Mouse (Mus musculus) right cerebral cortex, postnatal 36 days (tissue): ENCODE results near the gene Tmod1.
A peak's percentile ranks its signal among the peaks of the same experiment; 100 is the strongest.

ENCODE experiments used
- DNase-seq, 2 experiments: peaks; one replicate each; pipeline ENCODE4 v3.0.0; 2022; ENCODE audit warnings: low spot score in 2 of 2, mixed read lengths in 1 of 2

Tmod1 gene

GRCm38 (mm10) chr4:46087852-46088251 is 49.1 kb downstream of the Tmod1 start:
- DNase-seq = peak; percentile 87 to 89

DNA sequence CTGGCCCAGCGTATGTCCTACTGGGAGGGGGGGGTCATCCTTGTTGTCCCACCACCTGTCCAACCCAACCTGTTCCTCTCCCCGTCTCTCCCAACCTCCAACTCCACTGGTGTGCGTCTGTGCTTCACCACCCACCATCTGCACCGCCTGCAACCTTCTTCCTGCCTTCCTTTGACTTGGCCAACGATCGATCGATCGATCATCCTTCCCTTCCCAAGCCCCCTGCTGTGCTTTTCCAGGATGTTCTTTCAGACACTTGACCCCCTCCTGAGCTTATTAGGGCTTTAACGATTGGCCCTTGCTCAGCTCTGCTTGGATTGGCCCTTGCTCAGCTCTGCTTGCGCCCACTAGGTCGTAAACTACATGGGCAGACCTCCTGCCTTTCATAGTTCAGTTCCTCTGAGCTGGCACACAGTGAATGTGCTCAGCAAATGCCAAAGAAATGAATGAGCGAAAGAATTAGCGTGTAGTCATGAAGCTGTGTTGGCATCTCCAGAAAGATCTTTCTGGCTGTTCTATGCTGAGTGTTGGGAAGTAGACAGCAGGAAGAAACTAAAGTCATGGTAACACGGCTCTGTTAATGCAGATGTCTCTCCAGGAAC is 50.9 kb downstream of the Tmod1 start:
- DNase-seq = no peak

GRCm38 (mm10) chr4:46092429-46093076 is 53.8 kb downstream of the Tmod1 start:
- peak; percentile 32 to 36 for DNase-seq

GRCm38 (mm10) chr4:46094916-46095825 is 56.4 kb downstream of the Tmod1 start:
- DNase-seq = peak in 1 of 2 experiments; percentile 29

DNA sequence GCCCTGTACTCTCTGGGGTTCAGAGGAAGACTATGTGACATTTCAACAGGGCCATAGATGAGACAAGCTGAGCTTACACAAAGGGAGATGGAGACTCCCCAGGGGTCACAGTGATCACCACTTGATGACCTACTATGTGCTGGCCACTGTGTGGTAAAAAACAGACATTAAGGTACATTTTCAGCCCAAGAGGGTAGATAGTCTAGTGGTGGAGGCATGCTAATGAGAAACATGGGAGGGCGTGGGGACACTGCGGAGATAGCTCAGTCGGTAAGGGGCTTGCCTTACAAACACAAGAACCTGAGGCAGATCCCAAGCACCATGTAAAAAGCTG is 57.1 kb downstream of the Tmod1 start:
- no peak for DNase-seq

- DNase-seq = no peak
These were observed 57.8 kb downstream of the Tmod1 start for GRCm38 (mm10) chr4:46096546-46096945.

GRCm38 (mm10) chr4:46097591-46097990 is 58.9 kb downstream of the Tmod1 start:
- no peak for DNase-seq

GRCm38 (mm10) chr4:46099132-46099531 is 60.4 kb downstream of the Tmod1 start:
- no peak for DNase-seq

GRCm38 (mm10) chr4:46100539-46100938 is 61.8 kb downstream of the Tmod1 start:
- no peak for DNase-seq

DNA sequence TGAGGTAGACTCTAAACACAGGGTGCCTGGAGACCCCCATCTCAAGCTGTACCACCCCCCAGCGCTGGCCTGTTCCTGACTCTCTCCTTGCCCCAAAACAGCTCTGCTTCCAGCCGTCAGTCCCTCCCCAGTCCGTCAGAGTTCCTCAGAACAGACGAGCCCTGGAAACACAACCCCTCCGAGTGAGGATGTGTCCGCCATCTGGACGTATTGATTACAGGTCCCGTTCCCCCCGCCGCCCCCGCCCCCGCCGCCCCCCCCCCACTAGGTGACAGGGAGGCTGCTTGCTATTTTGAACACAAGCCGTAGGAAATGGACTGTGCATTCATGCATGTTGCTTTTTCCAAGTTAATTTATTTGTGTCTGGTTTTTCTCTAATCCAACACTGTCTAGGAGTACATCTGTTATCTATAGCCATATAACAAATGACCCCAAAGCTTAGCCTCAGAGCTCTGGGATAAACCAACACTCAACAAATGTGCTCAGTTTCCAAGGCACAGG is 62.5 kb downstream of the Tmod1 start:
- no peak for DNase-seq

GRCm38 (mm10) chr4:46102078-46102769 is 63.5 kb downstream of the Tmod1 start:
- no peak for DNase-seq

DNA sequence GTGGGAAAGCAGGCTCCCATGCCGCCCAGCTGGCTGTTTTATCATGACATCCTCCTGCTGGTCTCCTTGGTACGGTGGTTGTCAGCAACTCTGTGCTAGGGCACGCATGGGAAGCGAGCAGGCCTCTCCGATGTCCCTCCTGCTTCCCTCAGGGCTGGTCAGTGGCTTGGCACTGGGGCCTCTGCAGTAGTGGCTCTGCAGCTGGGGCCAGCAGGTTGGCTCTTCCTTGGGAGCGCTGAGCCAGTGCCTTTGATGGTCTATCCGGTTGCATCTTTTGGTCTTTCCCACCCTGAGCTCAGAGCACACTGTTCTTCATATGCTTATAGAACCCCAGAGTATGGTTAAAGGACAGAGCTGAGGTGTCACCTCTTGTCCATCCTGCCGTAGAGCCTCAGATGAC is 71.3 kb downstream of the Tmod1 start:
- DNase-seq = no peak

- DNase-seq = no peak
These were observed 72.6 kb downstream of the Tmod1 start for GRCm38 (mm10) chr4:46111361-46111760.

GRCm38 (mm10) chr4:46115308-46115707 is 76.6 kb downstream of the Tmod1 start:
- DNase-seq = no peak

DNA sequence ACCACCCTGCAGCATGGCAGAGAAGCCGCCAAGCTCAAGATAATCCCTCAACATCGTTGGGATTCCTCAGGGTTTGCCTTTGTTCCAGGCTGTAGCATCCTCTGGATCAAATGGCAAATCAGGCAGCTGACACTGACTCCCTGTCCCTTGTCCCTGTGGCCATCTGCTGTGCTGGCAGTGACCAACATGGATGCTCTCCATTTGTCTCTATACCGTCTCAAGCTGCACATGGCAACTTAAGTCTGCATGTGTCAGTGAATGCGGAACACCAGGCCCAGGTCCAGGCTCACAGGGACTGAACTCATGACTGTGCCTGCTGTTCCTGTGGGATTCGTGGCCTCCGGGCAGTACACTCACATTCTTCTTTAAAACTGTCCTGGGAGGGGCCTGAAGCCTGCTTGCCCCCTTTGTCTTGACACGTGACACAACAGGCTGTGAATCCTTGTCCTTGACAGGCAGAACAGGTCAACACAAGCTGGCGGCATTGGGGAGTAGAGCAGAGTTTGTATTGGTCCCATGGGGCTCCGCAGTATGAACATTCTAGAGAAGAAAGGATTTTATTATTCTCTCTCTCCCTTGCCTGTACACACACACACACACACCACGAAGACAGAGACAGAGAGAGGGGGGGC is 77.9 kb downstream of the Tmod1 start:
- DNase-seq = no peak

DNA sequence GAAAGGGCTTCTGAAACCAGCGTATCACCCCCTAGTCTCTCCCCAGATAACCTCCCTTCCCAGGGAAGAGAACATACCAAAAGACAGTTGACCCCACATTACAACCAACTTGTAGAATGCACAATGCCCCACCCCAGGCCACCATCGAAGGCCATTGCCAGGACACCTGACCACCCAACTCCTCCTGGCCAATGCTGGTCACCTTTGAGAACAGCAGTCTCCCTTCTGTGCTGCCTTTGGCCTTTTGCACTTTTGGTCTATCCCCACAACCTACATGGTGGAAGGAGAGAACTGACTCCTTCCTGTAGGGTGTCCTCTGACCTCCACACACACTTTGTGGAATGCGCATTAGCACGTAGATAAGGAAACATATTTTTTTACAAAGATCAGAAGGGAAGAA is 78.8 kb downstream of the Tmod1 start:
- no peak for DNase-seq

DNA sequence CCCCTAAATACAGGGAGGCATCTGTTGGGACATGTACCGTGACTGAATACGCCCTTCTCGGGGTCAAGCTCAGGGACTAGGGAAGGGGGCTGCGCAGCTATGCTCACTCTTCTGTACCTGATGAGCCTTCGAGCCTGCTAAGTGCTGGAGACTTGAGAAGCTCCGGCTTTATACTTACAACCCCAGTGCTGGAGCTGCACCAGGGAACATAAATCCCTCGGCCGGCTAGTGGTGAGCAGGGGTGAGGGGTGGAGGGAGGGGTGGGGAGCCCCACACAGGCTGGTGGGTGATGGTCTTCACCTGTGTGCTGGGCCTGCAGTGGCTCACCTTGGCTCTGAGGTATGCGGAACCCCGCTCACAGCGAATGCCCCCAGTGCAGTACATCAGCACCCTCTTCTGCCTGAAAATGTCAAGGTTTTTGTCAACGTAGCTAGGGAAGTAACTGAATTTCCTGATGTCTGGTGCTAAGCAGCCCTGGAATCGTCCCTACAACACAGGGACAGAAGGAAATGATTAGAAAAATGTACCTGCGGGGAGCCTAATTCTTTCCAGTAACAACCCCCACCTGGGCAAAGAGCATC is 80.9 kb downstream of the Tmod1 start:
- no peak for DNase-seq

- no peak for DNase-seq
These were observed 82.0 kb downstream of the Tmod1 start for GRCm38 (mm10) chr4:46120767-46121166.

- DNase-seq = no peak
These were observed 84.6 kb downstream of the Tmod1 start for GRCm38 (mm10) chr4:46123358-46123757.

DNA sequence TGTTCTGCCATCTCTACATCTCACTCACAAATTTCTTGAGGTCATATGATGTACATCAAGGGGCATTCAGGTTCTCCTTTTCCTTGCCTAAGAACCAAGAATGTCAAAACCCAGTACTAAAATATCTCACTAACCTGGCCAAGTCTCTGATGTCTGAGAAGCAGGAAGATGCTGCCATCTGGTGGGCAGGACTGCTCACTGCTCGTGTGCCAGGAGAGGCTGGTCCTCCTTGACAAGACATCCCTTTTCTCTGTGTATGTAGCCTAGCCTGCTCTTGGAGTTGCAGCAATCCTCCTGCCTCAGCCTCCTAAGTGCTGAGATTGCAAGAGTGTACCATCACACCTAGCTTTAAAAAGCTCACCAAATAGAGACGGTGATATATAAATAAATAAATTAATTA is 87.8 kb downstream of the Tmod1 start:
- DNase-seq = peak; percentile 67 to 73
